Mouse (Mus musculus) heart, adult 2 months (tissue): ENCODE results near the gene Cwc27. TPM values are rescaled to one million over a fixed set of nuclear protein-coding genes. Genes with fewer than 3 reads are reported as not detected.

Source experiments
- DNase-seq, 2 experiments: peaks; one replicate each; pipeline ENCODE4 v3.0.0; 2021
- H3K27ac ChIP-seq: fragments of 200-600 bp; 2 replicates; pipeline ENCODE4 v1.8.1; 2022
- H3K27me3 ChIP-seq: fragments of 200-500 bp; 2 replicates; pipeline ENCODE4 v1.6.1; 2012; ENCODE audit warnings: mild to moderate bottlenecking, low read length, inconsistent platforms, mixed read lengths; ENCODE audit not compliant: control insufficient read depth, insufficient read depth
- H3K36me3 ChIP-seq: fragments of 200-500 bp; 2 replicates; pipeline ENCODE4 v1.6.1; 2012; ENCODE audit warnings: low read length, inconsistent platforms; ENCODE audit not compliant: control insufficient read depth, insufficient read depth
- H3K4me1 ChIP-seq: fragments of 200-500 bp; 2 replicates; pipeline ENCODE4 v1.6.1; 2011; ENCODE audit warnings: low read length; ENCODE audit not compliant: control insufficient read depth, insufficient read depth
- H3K4me3 ChIP-seq: fragments of 200-600 bp; 2 replicates; pipeline ENCODE4 v1.8.1; 2022
- H3K79me2 ChIP-seq: fragments of 200-500 bp; replicated peaks from 2 replicates; pipeline ENCODE4 v1.6.1; 2012; ENCODE audit warnings: mild to moderate bottlenecking, inconsistent platforms, low read length, moderate library complexity, mixed read lengths; ENCODE audit not compliant: control insufficient read depth, insufficient read depth
- H3K9ac ChIP-seq: fragments of 200-500 bp; 2 replicates; pipeline ENCODE4 v1.6.1; 2012; ENCODE audit warnings: low read depth, mild to moderate bottlenecking, control low read depth, inconsistent platforms, low read length, mixed read lengths
- CTCF ChIP-seq: fragments of 200-600 bp; IDR thresholded peaks from 2 replicates; pipeline ENCODE4 v1.8.1; 2022; ENCODE audit warnings: antibody characterized with exemption, mild to moderate bottlenecking, moderate library complexity
- EP300 ChIP-seq: fragments of 200-500 bp; IDR thresholded peaks from 2 replicates; pipeline ENCODE4 v1.6.1; 2011; ENCODE audit warnings: low read depth, low read length, control low read depth; ENCODE audit not compliant: insufficient read depth
- POLR2A ChIP-seq: fragments of 200-500 bp; IDR thresholded peaks from 2 replicates; pipeline ENCODE4 v1.6.1; 2011; ENCODE audit warnings: mild to moderate bottlenecking, low read depth, low read length, control low read depth; ENCODE audit not compliant: insufficient read depth
- WGBS: fragments of 180-500 bp; shearing (Covaris S2); methylation state at CpG from one replicate; pipeline ENCODE4 v1.1.7; 2018; 5-methylcytosine and 5-hydroxymethylcytosine counted together
- intact Hi-C: fragments of 180-260 bp; cut with DNase I; formaldehyde crosslinking; loops from one replicate; pipeline ENCODE4 v1.15.1; 2025
- polyA plus RNA-seq: library from polyadenylated mRNA; depleted of rRNA; stranded (reverse); fragments of >200 nt; gene quantifications from 2 replicates; pipeline ENCODE4 v1.2.3, GENCODE M21; 2012
- total RNA-seq, 2 experiments: library from RNA; stranded (reverse); gene quantifications; 2 replicates each; pipeline ENCODE4 v1.2.3; 2021

Cwc27 gene
- total and polyA plus RNA-seq, 3 experiments: 4.5 to 15.2 (median 13.5) TPM

GRCm38 (mm10) chr13:104841937-104842336 is 25.0 kb upstream of the Cwc27 start:
- no peak for DNase-seq
- H3K27ac ChIP-seq: no peak overlapping the region
- intact Hi-C loops: no loop called here
- 58% methylated on average over 4 of the region's 4 CpGs for WGBS
- H3K27me3 ChIP-seq: no peaks in the 10 kb centered on the region
- no peaks in the 10 kb centered on the region for H3K36me3 ChIP-seq
- no peak overlapping the region for H3K9ac ChIP-seq
- H3K79me2 ChIP-seq: no peaks in the 10 kb centered on the region
- H3K4me3 ChIP-seq: no peak overlapping the region
- H3K4me1 ChIP-seq: no peaks in the 10 kb centered on the region
- TF ChIP-seq POLR2A: no peak
- no peak for TF ChIP-seq EP300
- no peak for TF ChIP-seq CTCF

- intact Hi-C loops: no loop called here
- no peak overlapping the region for H3K9ac ChIP-seq
- no peak overlapping the region for H3K27ac ChIP-seq
- H3K36me3 ChIP-seq: no peaks in the 10 kb centered on the region
- no peak overlapping the region for H3K4me3 ChIP-seq
- TF ChIP-seq POLR2A: no peak
- no peak for TF ChIP-seq CTCF
- no peak for TF ChIP-seq EP300
- WGBS: 61% methylated on average over 7 of the region's 7 CpGs
- no peaks in the 10 kb centered on the region for H3K4me1 ChIP-seq
- no peaks in the 10 kb centered on the region for H3K27me3 ChIP-seq
- no peaks in the 10 kb centered on the region for H3K79me2 ChIP-seq
- DNase-seq: no peak
These were observed 20.7 kb upstream of the Cwc27 start for GRCm38 (mm10) chr13:104837628-104838027.

GRCm38 (mm10) chr13:104832811-104833210 is 15.9 kb upstream of the Cwc27 start:
- WGBS: 95% methylated on average over 13 of the region's 13 CpGs
- Histone ChIP-seq H3K27ac (no peak overlapping the region), H3K4me1 (no peaks in the 10 kb centered on the region), H3K9ac (no peak overlapping the region), H3K27me3 (no peaks in the 10 kb centered on the region), H3K79me2 (no peaks in the 10 kb centered on the region), H3K4me3 (no peak overlapping the region), H3K36me3 (no peaks in the 10 kb centered on the region)
- no peak for TF ChIP-seq CTCF
- TF ChIP-seq EP300: no peak
- TF ChIP-seq POLR2A: no peak
- intact Hi-C loops: no loop called here
- no peak for DNase-seq

GRCm38 (mm10) chr13:104825470-104825869 is 8.5 kb upstream of the Cwc27 start:
- Histone ChIP-seq H3K27ac (no peak overlapping the region), H3K27me3 (no peaks in the 10 kb centered on the region), H3K4me3 (no peak overlapping the region), H3K9ac (no peak overlapping the region), H3K4me1 (peaks cover 1% of the 10 kb centered on the region), H3K36me3 (no peaks in the 10 kb centered on the region), H3K79me2 (no peaks in the 10 kb centered on the region)
- 60% methylated on average over 2 of the region's 2 CpGs for WGBS
- TF ChIP-seq POLR2A (no peak), EP300 (no peak), CTCF (no peak)
- DNase-seq: no peak
- intact Hi-C loops: no loop called here

- no peak for DNase-seq
- no peak overlapping the region for H3K27ac ChIP-seq
These were observed 5.5 kb upstream of the Cwc27 start for GRCm38 (mm10) chr13:104822411-104822838.

GRCm38 (mm10) chr13:104821908-104822307 is 5.0 kb upstream of the Cwc27 start:
- 93% methylated on average over 1 of the region's 1 CpGs for WGBS
- Histone ChIP-seq H3K27me3 (no peaks in the 10 kb centered on the region), H3K79me2 (peaks cover 1% of the 10 kb centered on the region; the same call in 1 of the 2 replicates), H3K36me3 (no peaks in the 10 kb centered on the region; the same call in 1 of the 2 replicates), H3K9ac (no peak overlapping the region), H3K4me3 (no peak overlapping the region), H3K27ac (no peak overlapping the region), H3K4me1 (peaks cover 1% of the 10 kb centered on the region)
- DNase-seq: no peak
- intact Hi-C loops: no loop called here
- TF ChIP-seq POLR2A (no peak), EP300 (no peak), CTCF (no peak)

More at GRCm38 (mm10) chr13:104822411-104822838, 5.5 kb upstream of the Cwc27 start:
- Histone ChIP-seq H3K4me3 (no peak overlapping the region), H3K36me3 (no peaks in the 10 kb centered on the region; the same call in 1 of the 2 replicates), H3K27me3 (no peaks in the 10 kb centered on the region), H3K9ac (no peak overlapping the region), H3K79me2 (peaks cover 1% of the 10 kb centered on the region; the same call in 1 of the 2 replicates), H3K4me1 (peaks cover 1% of the 10 kb centered on the region)
- TF ChIP-seq EP300 (no peak), POLR2A (no peak), CTCF (no peak)
- whole genome bisulfite sequencing: 27% methylated on average over 8 of the region's 8 CpGs
- intact Hi-C loops: no loop called here

- Histone ChIP-seq H3K27ac (no peak overlapping the region), H3K4me1 (peaks cover 1% of the 10 kb centered on the region), H3K36me3 (no peaks in the 10 kb centered on the region; the same call in 1 of the 2 replicates), H3K79me2 (peaks cover 1% of the 10 kb centered on the region), H3K9ac (no peak overlapping the region), H3K27me3 (no peaks in the 10 kb centered on the region), H3K4me3 (no peak overlapping the region)
- DNase-seq: no peak
- no peak for TF ChIP-seq POLR2A
- TF ChIP-seq EP300: no peak
- no peak for TF ChIP-seq CTCF
- intact Hi-C loops: no loop called here
These were observed 4.2 kb upstream of the Cwc27 start for GRCm38 (mm10) chr13:104821192-104821591.
